Mouse (Mus musculus): ENCODE measurements at regions not wholly inside any gene's neighbourhood (a gene's known extent, or its start where the extent isn't known, plus 50 kb on each side); places are given as distances from the start of the nearest gene placed in this dataset.
"Not testable (repeated sequence)": the region's sequence is repeated elsewhere in the genome, so short reads cannot be mapped to it uniquely, and the experiment has no call there.

- H3K27ac ChIP-seq = no peak overlapping the region
- H3K4me1 ChIP-seq = no peaks in the 10 kb centered on the region
- H3K9ac ChIP-seq = no peak overlapping the region
- no peaks in the 10 kb centered on the region for H3K27me3 ChIP-seq (replicated peaks)
- no peak overlapping the region for H3K4me2 ChIP-seq
- no peaks in the 10 kb centered on the region for H3K36me3 ChIP-seq
- H3K4me3 ChIP-seq (replicated peaks) = no peak overlapping the region
- WGBS = 79% methylated on average over 7 of the region's 7 CpGs
- H3K9me3 ChIP-seq = no peaks in the 10 kb centered on the region
- no peak for ATAC-seq (ENCODE audit: insufficient read depth, low FRiP score, low read depth)
These were observed 254.8 kb upstream of the Pbx1 start for GRCm38 (mm10) chr1:168686821-168687220.

GRCm38 (mm10) chr1:168685147-168685546, 253.1 kb upstream of the Pbx1 start:
- Histone ChIP-seq H3K36me3 (no peaks in the 10 kb centered on the region), H3K27me3 (replicated peaks) (no peaks in the 10 kb centered on the region), H3K9ac (no peak overlapping the region), H3K4me2 (no peak overlapping the region), H3K27ac (no peak overlapping the region), H3K4me3 (replicated peaks) (no peak overlapping the region), H3K4me1 (no peaks in the 10 kb centered on the region), H3K9me3 (no peaks in the 10 kb centered on the region)
- 51% methylated on average over 2 of the region's 2 CpGs for WGBS
- ATAC-seq (ENCODE audit: insufficient read depth, low FRiP score, low read depth) = no peak

GRCm38 (mm10) chr1:168681685-168682491, 249.8 kb upstream of the Pbx1 start:
- H3K27me3 ChIP-seq (replicated peaks) = no peaks in the 10 kb centered on the region
- no peaks in the 10 kb centered on the region for H3K36me3 ChIP-seq
- no peak overlapping the region for H3K4me2 ChIP-seq
- ATAC-seq (ENCODE audit: insufficient read depth, low FRiP score, low read depth) = no peak
- H3K4me3 ChIP-seq (replicated peaks) = no peak overlapping the region
- H3K4me1 ChIP-seq = no peaks in the 10 kb centered on the region
- H3K27ac ChIP-seq = no peak overlapping the region
- H3K9me3 ChIP-seq = no peaks in the 10 kb centered on the region
- 63% methylated on average over 6 of the region's 6 CpGs for WGBS
- H3K9ac ChIP-seq = no peak overlapping the region

GRCm38 (mm10) chr1:168680674-168681073, 248.6 kb upstream of the Pbx1 start:
- Histone ChIP-seq H3K4me2 (no peak overlapping the region), H3K27me3 (replicated peaks) (no peaks in the 10 kb centered on the region), H3K27ac (no peak overlapping the region), H3K4me1 (no peaks in the 10 kb centered on the region), H3K9me3 (no peaks in the 10 kb centered on the region), H3K9ac (no peak overlapping the region), H3K36me3 (no peaks in the 10 kb centered on the region), H3K4me3 (replicated peaks) (no peak overlapping the region)
- WGBS = 77% methylated on average over 3 of the region's 3 CpGs
- ATAC-seq (ENCODE audit: insufficient read depth, low FRiP score, low read depth) = no peak

GRCm38 (mm10) chr1:168676418-168677413, 244.6 kb upstream of the Pbx1 start:
- Histone ChIP-seq H3K27ac (no peak overlapping the region), H3K4me3 (replicated peaks) (peak overlapping the region; percentile 14; the same call in 1 of the 2 replicates), H3K4me1 (no peaks in the 10 kb centered on the region), H3K4me2 (peak overlapping the region; percentile 41), H3K27me3 (replicated peaks) (no peaks in the 10 kb centered on the region), H3K9ac (no peak overlapping the region), H3K9me3 (no peaks in the 10 kb centered on the region), H3K36me3 (no peaks in the 10 kb centered on the region)
- WGBS = 45% methylated on average over 29 of the region's 29 CpGs
- ATAC-seq (ENCODE audit: insufficient read depth, low FRiP score, low read depth) = no peak

- Histone ChIP-seq H3K4me2 (no peak overlapping the region), H3K4me3 (replicated peaks) (no peak overlapping the region), H3K36me3 (no peaks in the 10 kb centered on the region), H3K27ac (no peak overlapping the region), H3K9ac (no peak overlapping the region), H3K27me3 (replicated peaks) (no peaks in the 10 kb centered on the region), H3K9me3 (no peaks in the 10 kb centered on the region), H3K4me1 (no peaks in the 10 kb centered on the region)
- no peak for ATAC-seq (ENCODE audit: insufficient read depth, low FRiP score, low read depth)
- WGBS = 76% methylated on average over 10 of the region's 10 CpGs
These were observed 243.7 kb upstream of the Pbx1 start for GRCm38 (mm10) chr1:168675741-168676140.

GRCm38 (mm10) chr1:168662755-168663284, 230.8 kb upstream of the Pbx1 start:
- WGBS = 62% methylated on average over 11 of the region's 11 CpGs
- no peaks in the 10 kb centered on the region for H3K4me1 ChIP-seq
- no peak overlapping the region for H3K9ac ChIP-seq
- H3K27ac ChIP-seq = no peak overlapping the region
- no peak overlapping the region for H3K4me2 ChIP-seq
- no peaks in the 10 kb centered on the region for H3K9me3 ChIP-seq
- H3K4me3 ChIP-seq (replicated peaks) = no peak overlapping the region
- H3K36me3 ChIP-seq = no peaks in the 10 kb centered on the region
- H3K27me3 ChIP-seq (replicated peaks) = no peaks in the 10 kb centered on the region
- no peak for ATAC-seq (ENCODE audit: insufficient read depth, low FRiP score, low read depth)

- Histone ChIP-seq H3K4me2 (no peak overlapping the region), H3K36me3 (no peaks in the 10 kb centered on the region), H3K4me3 (replicated peaks) (no peak overlapping the region), H3K9ac (no peak overlapping the region), H3K9me3 (no peaks in the 10 kb centered on the region), H3K27ac (no peak overlapping the region), H3K4me1 (no peaks in the 10 kb centered on the region), H3K27me3 (replicated peaks) (no peaks in the 10 kb centered on the region)
- ATAC-seq (ENCODE audit: insufficient read depth, low FRiP score, low read depth) = no peak
- 59% methylated on average over 7 of the region's 7 CpGs for WGBS
These were observed 228.9 kb upstream of the Pbx1 start for GRCm38 (mm10) chr1:168660956-168661355.

GRCm38 (mm10) chr1:168659578-168659977, 227.5 kb upstream of the Pbx1 start:
- Histone ChIP-seq H3K4me2 (no peak overlapping the region), H3K27ac (no peak overlapping the region), H3K27me3 (replicated peaks) (no peaks in the 10 kb centered on the region), H3K9ac (no peak overlapping the region), H3K36me3 (no peaks in the 10 kb centered on the region), H3K4me1 (no peaks in the 10 kb centered on the region), H3K9me3 (no peaks in the 10 kb centered on the region), H3K4me3 (replicated peaks) (no peak overlapping the region)
- 81% methylated on average over 5 of the region's 5 CpGs for WGBS
- ATAC-seq (ENCODE audit: insufficient read depth, low FRiP score, low read depth) = peak; percentile 60

GRCm38 (mm10) chr1:168632837-168633236, 200.8 kb upstream of the Pbx1 start:
- Histone ChIP-seq H3K27ac (no peak overlapping the region), H3K27me3 (replicated peaks) (no peaks in the 10 kb centered on the region), H3K36me3 (no peaks in the 10 kb centered on the region), H3K9ac (no peak overlapping the region), H3K4me1 (no peaks in the 10 kb centered on the region), H3K4me2 (no peak overlapping the region), H3K9me3 (no peaks in the 10 kb centered on the region), H3K4me3 (replicated peaks) (no peak overlapping the region)
- ATAC-seq (ENCODE audit: insufficient read depth, low FRiP score, low read depth) = no peak
- WGBS = 82% methylated on average over 2 of the region's 2 CpGs

GRCm38 (mm10) chr1:168631979-168632378, 199.9 kb upstream of the Pbx1 start:
- no peak overlapping the region for H3K27ac ChIP-seq
- WGBS = 74% methylated on average over 2 of the region's 2 CpGs
- no peaks in the 10 kb centered on the region for H3K4me1 ChIP-seq
- H3K9ac ChIP-seq = no peak overlapping the region
- no peak for ATAC-seq (ENCODE audit: insufficient read depth, low FRiP score, low read depth)
- no peak overlapping the region for H3K4me2 ChIP-seq
- no peaks in the 10 kb centered on the region for H3K27me3 ChIP-seq (replicated peaks)
- no peaks in the 10 kb centered on the region for H3K9me3 ChIP-seq
- H3K4me3 ChIP-seq (replicated peaks) = no peak overlapping the region
- H3K36me3 ChIP-seq = no peaks in the 10 kb centered on the region

GRCm38 (mm10) chr1:168601967-168602366, 169.9 kb upstream of the Pbx1 start:
- H3K36me3 ChIP-seq; H3K4me1 ChIP-seq; H3K27me3 ChIP-seq (replicated peaks); ATAC-seq (ENCODE audit: insufficient read depth, low FRiP score, low read depth); H3K9ac ChIP-seq; H3K27ac ChIP-seq; H3K9me3 ChIP-seq; H3K4me3 ChIP-seq (replicated peaks); H3K4me2 ChIP-seq: not testable (repeated sequence)
- 72% methylated on average over 3 of the region's 3 CpGs for WGBS
